Mouse (Mus musculus) C2C12 (cell line): ENCODE data around the gene Pitx2.

Source experiments
- CTCF ChIP-seq: IDR thresholded peaks from one replicate; pipeline ENCODE4 v1.5.1; 2011; ENCODE audit not compliant: control insufficient read depth, insufficient read depth, insufficient read length
- MAX ChIP-seq: IDR thresholded peaks from one replicate; pipeline ENCODE4 v1.6.1; 2011; ENCODE audit warnings: mild to moderate bottlenecking, control low read depth
- MYOD1 ChIP-seq: IDR thresholded peaks from one replicate; pipeline ENCODE4 v1.6.1; 2011; ENCODE audit warnings: low read depth; ENCODE audit not compliant: control insufficient read depth, insufficient read length

- no peak for TF ChIP-seq CTCF
- TF ChIP-seq MAX: no peak
- TF ChIP-seq MYOD1: no peak
These were observed at the start of gene Pitx2 for GRCm38 (mm10) chr3:129199609-129200500.
